Mouse (Mus musculus) testis, adult 2 months (tissue): ENCODE measurements around the gene Pla2g2e.

Source experiments
- CTCF ChIP-seq: fragments of 200-500 bp; IDR thresholded peaks from 2 replicates; pipeline ENCODE4 v1.5.1; 2012; ENCODE audit warnings: low read depth, mild to moderate bottlenecking, inconsistent platforms, low read length, moderate library complexity; ENCODE audit not compliant: control insufficient read depth, insufficient read depth, insufficient replicate concordance
- POLR2A ChIP-seq: fragments of 200-500 bp; IDR thresholded peaks from 2 replicates; pipeline ENCODE4 v1.6.1; 2012; ENCODE audit warnings: low read depth, mild to moderate bottlenecking, inconsistent platforms, low read length, moderate library complexity; ENCODE audit not compliant: control insufficient read depth

DNA sequence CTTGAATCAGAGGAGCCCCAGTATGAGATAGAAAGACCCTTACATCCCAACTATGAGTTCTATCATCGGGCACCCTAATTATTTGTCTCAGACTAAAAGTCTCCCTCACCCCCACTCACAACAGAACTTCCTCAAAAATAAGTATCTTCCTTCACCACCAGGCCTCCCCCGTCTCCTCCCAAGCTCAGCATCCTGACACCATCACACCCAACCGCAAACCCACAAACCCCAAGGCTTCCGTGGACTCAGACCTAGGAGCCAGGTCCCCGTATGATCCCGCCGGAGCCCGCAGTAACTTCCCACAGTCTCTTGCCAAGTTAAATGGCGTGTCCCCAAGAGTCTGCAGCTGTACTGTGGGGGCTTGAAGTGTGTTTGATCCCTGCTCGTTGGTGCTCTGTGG is 20.2 kb upstream of the Pla2g2e start:
- TF ChIP-seq CTCF: no peak
- TF ChIP-seq POLR2A: no peak
